Mouse (Mus musculus) midbrain, embryonic 14.5 days (tissue): ENCODE data around the gene Ddx6. TPM values are rescaled to one million over a fixed set of nuclear protein-coding genes. Genes with fewer than 3 reads are reported as not detected.
"Not testable (repeated sequence)": the region's sequence is repeated elsewhere in the genome, so short reads cannot be mapped to it uniquely, and the experiment has no call there.

Source experiments
- ATAC-seq: fragments of 200-750 bp; cut with Nextera tagmentation; 2 replicates; pipeline ENCODE4 v1.8.0; 2017; ENCODE audit warnings: moderate number of reproducible peaks, moderate library complexity; ENCODE audit not compliant: low FRiP score, low TSS enrichment
- DNase-seq: peaks from one replicate; pipeline ENCODE4 v3.0.0-alpha.2; 2015
- H3K27ac ChIP-seq: fragments of 300-500 bp; sonication (generic); replicated peaks from 2 replicates; pipeline ENCODE4 v1.5.1; 2014; ENCODE audit warnings: mild to moderate bottlenecking, low read depth, low read length, moderate library complexity
- H3K27me3 ChIP-seq: fragments of 300-500 bp; sonication (generic); 2 replicates; pipeline ENCODE4 v1.6.1; 2014; ENCODE audit warnings: low read length, control low read depth, mixed read lengths; ENCODE audit not compliant: control insufficient read depth, insufficient read depth
- H3K36me3 ChIP-seq: fragments of 300-500 bp; sonication (generic); 2 replicates; pipeline ENCODE4 v1.6.1; 2014; ENCODE audit warnings: low read length, control low read depth; ENCODE audit not compliant: control insufficient read depth, insufficient read depth
- H3K4me1 ChIP-seq: fragments of 300-500 bp; sonication (generic); 2 replicates; pipeline ENCODE4 v1.6.1; 2014; ENCODE audit warnings: mild to moderate bottlenecking, antibody characterized with exemption, low read length, control low read depth; ENCODE audit not compliant: control insufficient read depth, insufficient read depth
- H3K4me2 ChIP-seq: fragments of 300-500 bp; sonication (generic); 2 replicates; pipeline ENCODE4 v1.6.1; 2014; ENCODE audit warnings: mild to moderate bottlenecking, low read length, moderate library complexity
- H3K4me3 ChIP-seq: fragments of 300-500 bp; sonication (generic); replicated peaks from 2 replicates; pipeline ENCODE4 v1.5.1; 2014; ENCODE audit warnings: low read depth, low read length
- H3K9ac ChIP-seq: fragments of 300-500 bp; sonication (generic); replicated peaks from 2 replicates; pipeline ENCODE4 v1.6.1; 2014; ENCODE audit warnings: mild to moderate bottlenecking, low read length, moderate library complexity
- H3K9me3 ChIP-seq: fragments of 300-500 bp; sonication (generic); 2 replicates; pipeline ENCODE4 v1.6.1; 2016; ENCODE audit warnings: low read length, control low read depth, mixed read lengths; ENCODE audit not compliant: control insufficient read depth
- WGBS: fragments of 180-500 bp; shearing (Covaris S2); extraction: QIAGEN DNeasy Blood & Tissue Kit; methylation state at CpG from one replicate; pipeline ENCODE4 v1.1.7; 2014; 5-methylcytosine and 5-hydroxymethylcytosine counted together
- polyA plus RNA-seq: library from polyadenylated mRNA; unstranded; fragments of >200 nt; fragmentation: Nextera tagmentation; extraction: Ambion mirVana; gene quantifications from 2 replicates; pipeline ENCODE4 v1.2.1, GENCODE M21; 2014

Gene Ddx6
- polyA plus RNA-seq, 1 experiment from 2014 or later = 26.4 TPM

- H3K36me3 ChIP-seq = no peaks in the 10 kb centered on the region
- ATAC-seq = no peak
Measured at GRCm38 (mm10) chr9:44575095-44575494, 29.6 kb upstream of the Ddx6 start.

GRCm38 (mm10) chr9:44576046-44576445, 28.6 kb upstream of the Ddx6 start:
- H3K9me3 ChIP-seq, H3K27me3 ChIP-seq, DNase-seq, H3K27ac ChIP-seq, H3K4me1 ChIP-seq, H3K9ac ChIP-seq, H3K4me3 ChIP-seq, ATAC-seq, H3K4me2 ChIP-seq, H3K36me3 ChIP-seq: not testable (repeated sequence)
- 89% methylated on average over 7 of the region's 7 CpGs for WGBS

More at GRCm38 (mm10) chr9:44575095-44575494, 29.6 kb upstream of the Ddx6 start:
- Histone ChIP-seq H3K9me3 (no peaks in the 10 kb centered on the region), H3K4me1 (no peaks in the 10 kb centered on the region), H3K9ac (no peak overlapping the region), H3K4me2 (no peak overlapping the region), H3K4me3 (no peak overlapping the region), H3K27ac (no peak overlapping the region), H3K27me3 (no peaks in the 10 kb centered on the region)
- WGBS = 86% methylated on average over 2 of the region's 2 CpGs
- DNase-seq = no peak

- H3K27me3 ChIP-seq = no peaks in the 10 kb centered on the region
- no peaks in the 10 kb centered on the region for H3K4me1 ChIP-seq
- no peak for ATAC-seq
- H3K4me3 ChIP-seq = no peak overlapping the region
- no peaks in the 10 kb centered on the region for H3K36me3 ChIP-seq
- H3K4me2 ChIP-seq = no peak overlapping the region
- H3K9me3 ChIP-seq = no peaks in the 10 kb centered on the region
- 53% methylated on average over 6 of the region's 6 CpGs for WGBS
- H3K27ac ChIP-seq = no peak overlapping the region
- no peak overlapping the region for H3K9ac ChIP-seq
- no peak for DNase-seq
Measured at GRCm38 (mm10) chr9:44579392-44579791, 25.3 kb upstream of the Ddx6 start.

GRCm38 (mm10) chr9:44580085-44580484, 24.6 kb upstream of the Ddx6 start:
- Histone ChIP-seq H3K4me1 (no peaks in the 10 kb centered on the region), H3K4me3 (no peak overlapping the region), H3K36me3 (no peaks in the 10 kb centered on the region), H3K4me2 (no peak overlapping the region), H3K9ac (no peak overlapping the region), H3K27me3 (no peaks in the 10 kb centered on the region), H3K9me3 (no peaks in the 10 kb centered on the region), H3K27ac (no peak overlapping the region)
- WGBS = 91% methylated on average over 5 of the region's 5 CpGs
- DNase-seq (no peak), ATAC-seq (no peak)

- H3K27ac ChIP-seq = no peak overlapping the region
- no peaks in the 10 kb centered on the region for H3K4me1 ChIP-seq
- H3K9me3 ChIP-seq = no peaks in the 10 kb centered on the region
- DNase-seq (no peak), ATAC-seq (no peak)
- H3K9ac ChIP-seq = no peak overlapping the region
- no peaks in the 10 kb centered on the region for H3K27me3 ChIP-seq
- no peak overlapping the region for H3K4me2 ChIP-seq
- WGBS = 64% methylated on average over 3 of the region's 3 CpGs
- no peaks in the 10 kb centered on the region for H3K36me3 ChIP-seq
- no peak overlapping the region for H3K4me3 ChIP-seq
Measured at GRCm38 (mm10) chr9:44581423-44581822, 23.3 kb upstream of the Ddx6 start.

GRCm38 (mm10) chr9:44582390-44582789, 22.3 kb upstream of the Ddx6 start:
- Histone ChIP-seq H3K36me3 (no peaks in the 10 kb centered on the region), H3K4me1 (no peaks in the 10 kb centered on the region), H3K4me3 (no peak overlapping the region), H3K27ac (no peak overlapping the region), H3K9ac (no peak overlapping the region), H3K27me3 (no peaks in the 10 kb centered on the region), H3K4me2 (no peak overlapping the region), H3K9me3 (no peaks in the 10 kb centered on the region)
- 89% methylated on average over 16 of the region's 16 CpGs for WGBS
- DNase-seq (no peak), ATAC-seq (no peak)

- Histone ChIP-seq H3K27ac (no peak overlapping the region), H3K9ac (no peak overlapping the region), H3K4me3 (no peak overlapping the region), H3K4me1 (no peaks in the 10 kb centered on the region), H3K36me3 (no peaks in the 10 kb centered on the region), H3K27me3 (no peaks in the 10 kb centered on the region), H3K4me2 (no peak overlapping the region), H3K9me3 (no peaks in the 10 kb centered on the region)
- no peak for DNase-seq
- no peak for ATAC-seq
- 70% methylated on average over 8 of the region's 8 CpGs for WGBS
Measured at GRCm38 (mm10) chr9:44586640-44587261, 17.9 kb upstream of the Ddx6 start.

GRCm38 (mm10) chr9:44587262-44588160, 17.2 kb upstream of the Ddx6 start:
- no peak overlapping the region for H3K27ac ChIP-seq
- no peak overlapping the region for H3K9ac ChIP-seq
- no peaks in the 10 kb centered on the region for H3K36me3 ChIP-seq
- H3K4me2 ChIP-seq = no peak overlapping the region
- H3K4me1 ChIP-seq = no peaks in the 10 kb centered on the region
- ATAC-seq (no peak), DNase-seq (no peak)
- no peaks in the 10 kb centered on the region for H3K27me3 ChIP-seq
- no peak overlapping the region for H3K4me3 ChIP-seq
- H3K9me3 ChIP-seq = no peaks in the 10 kb centered on the region
- WGBS = 88% methylated on average over 9 of the region's 9 CpGs

GRCm38 (mm10) chr9:44588605-44589004, 16.1 kb upstream of the Ddx6 start:
- DNase-seq = no peak
- H3K4me2 ChIP-seq = no peak overlapping the region
- ATAC-seq = no peak
- no peaks in the 10 kb centered on the region for H3K36me3 ChIP-seq
- H3K4me1 ChIP-seq = no peaks in the 10 kb centered on the region
- no peaks in the 10 kb centered on the region for H3K9me3 ChIP-seq
- no peak overlapping the region for H3K9ac ChIP-seq
- H3K27me3 ChIP-seq = no peaks in the 10 kb centered on the region
- no peak overlapping the region for H3K4me3 ChIP-seq
- no peak overlapping the region for H3K27ac ChIP-seq
- 80% methylated on average over 9 of the region's 9 CpGs for WGBS
